Mouse (Mus musculus): ENCODE results near the gene Apex2. TPM values are rescaled to one million over a fixed set of nuclear protein-coding genes. Genes with fewer than 3 reads are reported as not detected.
"Not testable (repeated sequence)": the region's sequence is repeated elsewhere in the genome, so short reads cannot be mapped to it uniquely, and the experiment has no call there.

Apex2 gene
- 10 to 100 TPM; 13.5 to 18.9 (median 15.3) TPM for polyA plus RNA-seq (2017; shearing (Covaris generic))

DNA sequence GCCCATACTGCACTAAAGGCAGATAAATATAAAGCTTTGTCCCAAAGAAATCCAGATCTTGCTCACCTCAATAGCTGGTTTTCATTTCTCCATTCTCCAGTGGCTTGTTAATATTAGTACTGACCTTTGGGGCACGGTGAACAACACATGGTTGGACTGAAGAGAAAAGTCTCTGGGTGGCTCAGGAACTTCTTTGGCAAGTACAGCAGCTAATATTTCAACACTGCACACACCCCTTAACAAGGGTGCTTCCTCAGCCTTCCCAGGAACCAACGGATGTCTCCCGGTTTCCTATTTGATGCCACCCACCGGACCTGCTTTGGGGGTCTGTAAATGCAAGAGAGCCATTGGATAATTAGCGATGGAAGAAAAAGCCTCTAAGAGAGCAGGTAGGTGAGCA, at the start of gene Apex2:
TSS of gene Apex2 (minus strand) at position 173 of the 400 bp plus-strand sequence.
- no peak for ATAC-seq

DNA sequence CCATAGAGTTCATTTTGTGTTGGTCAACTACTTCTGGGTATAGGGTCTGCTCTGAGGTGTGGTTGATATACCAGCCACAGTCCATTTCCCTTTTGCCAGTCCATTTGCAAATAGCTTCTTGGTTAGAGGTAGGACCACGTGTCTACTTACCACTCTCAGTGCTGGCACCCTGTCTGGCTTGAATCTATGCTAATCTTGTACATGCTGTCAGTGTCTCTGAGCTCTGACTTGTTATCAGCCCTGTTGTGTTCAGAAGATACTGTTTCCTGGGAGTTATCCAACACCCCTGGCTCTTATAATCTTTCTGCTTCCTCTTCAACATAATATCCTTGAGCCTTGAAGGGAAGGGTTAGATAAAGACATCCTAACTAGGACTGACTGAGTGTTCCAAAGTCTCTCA, 46.8 kb upstream of the Apex2 start:
- no peak for ATAC-seq

DNA sequence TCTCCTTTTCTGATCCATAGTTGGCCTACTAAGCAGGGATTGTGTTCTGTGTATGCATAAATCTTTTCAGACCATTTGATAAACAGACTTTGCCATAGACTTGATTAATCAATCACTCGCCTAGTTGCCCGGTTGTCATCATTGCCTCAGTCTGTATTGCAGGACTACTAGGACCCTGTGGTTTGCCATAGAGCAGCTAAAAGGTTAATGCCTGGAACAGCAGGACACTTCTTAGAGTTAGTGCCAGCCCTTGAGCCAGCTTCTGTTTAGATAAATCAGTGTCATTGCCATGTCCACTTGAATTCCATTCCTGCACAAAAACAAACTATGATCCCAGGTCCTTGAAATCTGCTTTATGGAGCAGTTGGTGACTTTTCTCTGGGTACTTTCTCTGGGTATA, 9.2 kb upstream of the Apex2 start:
- no peak for ATAC-seq

DNA sequence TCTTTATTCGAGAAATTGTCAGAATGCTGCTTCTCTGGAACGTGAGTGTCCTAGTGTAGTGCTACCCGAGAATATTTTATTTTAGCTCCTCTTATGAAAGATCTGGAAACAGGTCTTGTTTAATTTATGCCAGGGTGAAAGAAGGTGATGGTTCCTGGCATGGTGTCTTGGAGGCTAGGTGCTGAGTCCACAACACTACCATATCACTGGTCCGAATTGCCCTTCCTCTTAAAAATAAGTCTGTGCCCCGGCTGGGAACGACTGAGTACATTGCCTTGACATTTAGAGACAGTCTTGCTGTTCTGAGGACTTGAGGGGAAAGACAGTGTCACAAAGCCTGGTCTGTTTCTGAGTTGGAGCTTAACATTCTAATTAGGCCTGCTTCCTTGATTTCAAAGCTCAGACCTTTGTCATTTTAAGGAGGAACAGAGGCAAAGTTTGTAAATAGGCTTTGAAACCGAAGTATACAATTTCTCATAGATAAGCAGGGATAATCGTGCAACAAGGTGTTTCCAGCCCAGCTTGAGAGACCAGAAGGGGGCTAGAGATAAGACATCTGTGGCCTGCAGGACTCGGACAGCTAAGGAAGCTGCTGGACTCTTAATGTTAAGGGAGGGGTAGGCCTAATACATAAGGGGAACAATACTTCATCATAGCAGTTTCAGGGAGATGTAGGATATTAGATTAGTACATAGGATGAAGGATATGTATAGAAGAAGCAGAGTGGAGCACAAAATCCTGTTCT, 5.5 kb upstream of the Apex2 start:
- no peak for ATAC-seq

DNA sequence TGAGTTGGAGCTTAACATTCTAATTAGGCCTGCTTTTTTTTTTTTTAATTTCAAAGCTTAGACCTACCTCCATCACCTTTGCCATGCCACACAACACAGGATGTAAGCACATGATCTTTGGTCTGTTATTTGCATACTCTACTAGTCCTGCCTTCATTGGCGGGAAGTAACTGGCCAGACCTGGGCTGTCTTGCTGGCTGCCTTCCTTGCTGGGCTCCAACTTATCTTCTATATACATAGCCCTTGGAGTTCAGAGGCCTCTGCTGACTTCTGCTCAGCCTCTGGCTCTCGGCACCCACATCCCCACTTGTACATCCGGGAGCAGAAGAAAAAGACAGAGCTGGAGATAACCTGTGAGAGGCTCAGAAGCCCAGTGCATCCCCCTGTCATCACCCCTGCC, 4.5 kb upstream of the Apex2 start:
- ATAC-seq: no peak

DNA sequence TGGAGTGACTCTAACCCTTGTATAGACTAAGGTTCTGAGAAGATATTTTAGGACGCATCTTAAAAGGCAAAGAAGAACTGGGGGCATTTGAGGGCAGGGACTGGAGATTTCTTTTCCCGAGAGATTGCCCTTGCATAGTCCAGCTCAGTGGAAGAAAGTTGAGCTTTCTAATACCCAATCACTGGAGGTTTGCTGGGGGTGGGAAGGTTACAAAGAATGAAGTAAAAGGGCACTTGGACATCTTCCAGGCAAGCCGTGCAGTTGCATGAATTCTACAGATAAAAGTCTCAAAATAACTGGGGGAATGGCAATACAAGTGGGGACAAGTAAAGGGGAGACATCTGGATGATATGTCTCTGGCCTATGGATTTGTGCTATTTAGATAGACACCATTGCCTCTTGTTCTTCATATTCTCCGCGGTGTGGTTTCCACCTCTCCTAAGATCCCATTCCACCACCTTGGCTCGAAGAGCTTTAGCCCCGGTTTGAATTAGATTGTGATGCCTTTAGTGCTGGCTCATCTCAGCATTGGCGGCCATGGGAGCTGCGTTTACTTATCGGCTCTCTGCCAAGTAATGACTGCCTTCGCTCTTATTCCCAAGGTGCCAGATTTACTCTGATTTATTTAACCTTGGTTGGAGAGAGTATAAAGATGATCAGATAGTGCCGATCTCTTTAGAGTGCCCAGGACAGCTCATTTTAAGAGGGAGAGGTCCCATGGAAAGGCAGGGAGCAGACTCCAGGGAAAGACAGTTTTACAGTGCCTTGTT, 3.8 kb upstream of the Apex2 start:
- ATAC-seq: no peak

DNA sequence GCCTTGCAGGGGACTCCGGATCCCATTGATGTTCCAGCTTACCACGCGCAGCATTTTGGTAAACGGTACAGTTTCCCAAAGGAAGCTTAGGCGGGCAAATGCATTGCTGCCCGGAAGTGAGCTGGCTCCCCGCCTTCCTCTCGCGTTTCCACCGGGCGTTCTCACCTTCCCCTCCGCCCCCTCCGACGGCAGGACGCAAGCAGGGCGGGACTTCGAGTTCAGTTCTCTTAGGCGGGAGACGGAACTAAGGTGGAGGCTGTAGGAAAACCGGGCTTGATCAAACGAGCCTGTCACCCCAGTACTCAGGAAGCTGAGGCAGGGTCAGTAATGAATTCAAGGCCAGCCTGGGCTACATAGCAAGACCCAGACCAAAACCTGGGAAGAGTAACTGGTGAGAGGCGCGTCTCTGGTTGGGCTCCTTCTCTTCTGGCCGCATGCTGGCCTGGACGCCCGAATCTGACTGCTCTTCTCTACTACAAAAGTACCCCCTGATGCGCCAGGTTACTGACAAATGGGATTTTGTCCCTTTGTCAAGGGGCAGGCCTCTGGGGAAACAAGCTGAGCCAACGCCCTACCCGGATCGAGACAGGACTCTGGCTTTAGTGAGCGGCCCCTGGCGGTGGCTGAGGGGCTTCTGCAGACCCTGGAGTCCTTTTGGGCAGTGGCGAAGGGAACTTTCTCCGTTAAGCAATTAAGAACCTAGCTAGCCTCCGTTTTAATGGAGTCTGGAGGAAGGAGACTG, 1.5 kb downstream of the Apex2 start, which contains the start of gene Pfkfb1:
TSS of gene Pfkfb1 (plus strand) at position 207 of the 742 bp plus-strand sequence.
- peak; percentile 97 for ATAC-seq

DNA sequence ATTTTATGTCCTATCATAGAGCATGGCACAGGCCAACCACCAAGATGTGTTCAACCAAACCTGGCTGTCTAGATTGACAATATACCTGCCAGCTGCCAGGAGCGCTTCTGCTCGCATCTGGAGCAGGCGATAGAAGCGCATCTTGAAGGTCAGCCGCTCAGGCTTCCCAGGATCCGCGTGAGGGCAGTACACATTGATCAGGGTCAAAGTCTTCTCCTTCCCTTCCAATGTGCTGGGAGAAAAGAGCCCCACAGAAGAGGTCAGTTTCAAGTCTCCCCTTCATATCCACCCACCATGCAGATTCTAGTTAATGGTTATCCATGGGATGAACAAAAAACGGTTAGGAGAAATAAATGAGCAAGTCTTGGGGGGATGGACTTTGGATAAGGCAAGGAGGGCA, 4.6 kb downstream of the Apex2 start:
- ATAC-seq: no peak

DNA sequence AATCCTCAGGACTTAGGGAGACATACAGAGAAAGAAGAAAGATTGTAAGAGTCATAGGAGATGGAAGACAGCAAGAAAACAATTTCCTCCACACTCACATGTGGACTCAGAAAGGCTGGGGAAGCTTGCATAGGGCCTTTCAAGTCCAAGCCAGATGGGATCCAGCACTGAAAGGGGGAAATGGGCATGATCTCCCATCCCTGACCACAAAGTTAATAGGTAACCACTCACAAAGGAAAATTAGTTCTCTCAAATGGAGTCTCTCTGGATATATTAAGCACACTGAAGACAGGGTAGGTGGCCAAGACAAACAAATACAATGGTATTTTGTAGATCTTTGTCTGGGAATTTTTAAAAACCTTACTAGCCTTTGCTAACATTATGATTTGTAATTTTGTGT, 7.7 kb downstream of the Apex2 start:
- ATAC-seq: no peak

DNA sequence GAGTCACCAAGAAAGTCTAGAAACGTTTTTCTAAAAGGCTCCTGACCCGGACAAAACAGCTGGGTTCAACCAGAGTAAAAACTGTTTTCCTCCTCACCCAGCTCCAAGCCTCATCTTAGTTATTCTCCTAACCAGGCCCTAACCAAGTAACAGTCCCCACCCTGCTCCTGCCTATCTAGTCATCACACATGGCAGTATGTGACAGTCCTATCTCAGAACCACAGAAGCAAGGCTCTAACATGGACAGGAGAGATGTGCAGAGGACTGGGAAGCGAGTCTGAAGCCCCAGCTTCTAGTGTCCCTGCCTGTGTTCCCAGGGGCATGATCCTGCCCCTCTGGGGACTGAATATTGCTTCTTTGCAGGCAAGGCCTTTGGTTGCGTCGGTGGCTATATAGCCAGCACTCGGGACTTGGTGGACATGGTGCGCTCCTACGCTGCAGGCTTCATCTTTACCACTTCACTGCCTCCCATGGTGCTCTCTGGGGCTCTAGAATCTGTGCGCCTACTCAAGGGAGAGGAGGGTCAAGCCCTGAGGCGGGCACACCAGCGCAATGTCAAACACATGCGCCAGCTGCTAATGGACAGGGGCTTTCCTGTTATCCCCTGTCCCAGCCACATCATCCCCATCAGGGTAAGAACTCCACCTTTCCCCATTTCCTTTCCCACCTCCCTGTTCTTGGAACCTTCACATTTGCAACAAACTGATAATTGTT, 24.9 kb downstream of the Apex2 start:
- no peak for ATAC-seq

DNA sequence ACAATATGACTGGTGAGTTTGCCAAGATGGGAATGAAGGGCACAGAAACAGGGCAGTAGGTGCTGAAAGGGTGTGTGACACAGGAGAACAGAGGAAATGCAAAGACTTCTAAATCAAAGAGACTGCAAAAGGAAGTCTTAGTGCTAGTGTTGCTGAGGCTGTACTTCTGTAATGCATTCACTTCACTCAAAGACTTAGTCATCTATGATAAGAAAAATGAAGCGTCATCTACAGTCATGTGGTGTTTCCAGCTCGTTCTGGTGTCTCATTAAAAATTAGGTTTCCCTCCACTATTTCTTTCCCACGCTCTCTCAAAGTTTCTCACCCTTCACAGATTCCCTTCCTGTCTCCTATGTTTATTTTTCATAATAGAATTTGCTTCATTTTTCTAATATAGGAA, 35.6 kb downstream of the Apex2 start:
- no peak for ATAC-seq

DNA sequence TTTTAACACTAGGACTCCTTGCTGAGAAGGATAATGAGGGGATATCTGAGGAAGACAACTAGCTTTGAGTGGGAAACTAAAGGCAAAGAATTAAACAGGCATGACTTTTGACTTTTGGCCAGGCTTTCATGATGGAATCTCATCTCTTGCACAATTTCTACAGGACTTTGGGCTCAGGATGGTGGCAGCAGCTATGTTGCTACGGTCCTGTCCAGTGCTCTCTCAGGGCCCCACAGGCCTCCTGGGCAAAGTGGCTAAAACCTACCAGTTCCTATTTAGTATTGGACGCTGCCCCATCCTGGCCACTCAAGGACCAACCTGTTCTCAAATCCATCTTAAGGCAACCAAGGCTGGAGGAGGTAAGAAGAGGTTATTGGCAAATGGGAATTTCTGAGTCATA, 37.7 kb downstream of the Apex2 start:
- ATAC-seq: no peak

DNA sequence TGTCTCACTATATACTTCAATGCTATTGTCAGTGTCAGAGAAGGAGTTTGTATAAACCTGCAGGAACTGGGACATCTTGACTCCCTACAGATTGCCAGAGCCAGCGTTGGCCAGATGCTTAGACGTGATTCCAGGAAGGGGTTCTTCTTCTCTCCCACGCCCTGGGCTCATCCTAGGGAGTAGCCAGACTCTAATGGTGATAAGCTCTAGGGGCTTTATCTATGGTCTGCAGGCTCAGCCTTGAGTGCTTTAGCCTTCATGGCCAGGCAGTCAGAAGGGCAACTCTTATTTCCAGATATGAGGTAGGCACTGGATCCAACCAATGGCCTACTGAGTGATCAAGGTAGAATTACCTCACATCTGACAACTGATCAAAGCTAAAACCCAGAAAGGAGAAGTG, 40.0 kb downstream of the Apex2 start:
- no peak for ATAC-seq

DNA sequence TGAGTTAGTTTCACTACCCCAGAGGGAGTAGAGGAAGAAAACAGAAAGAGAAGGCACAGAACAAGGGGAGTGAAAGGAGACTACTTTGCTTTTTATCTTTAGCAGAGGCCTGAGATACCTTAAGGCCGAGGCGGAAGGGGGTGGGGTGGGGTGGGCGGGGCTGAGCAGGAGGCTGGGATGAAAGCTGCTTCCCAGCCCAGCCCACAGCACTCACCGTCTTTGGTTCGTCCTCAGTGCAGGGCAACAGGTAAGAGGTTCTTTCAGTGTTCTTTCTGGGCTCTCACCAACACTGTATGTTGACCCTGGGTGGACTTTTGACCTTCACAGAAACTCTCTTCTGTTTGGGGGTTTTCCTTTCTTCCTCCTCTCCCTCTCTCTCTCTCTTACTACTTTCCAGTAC, 42.4 kb downstream of the Apex2 start, which contains the start of gene Alas2:
TSS of gene Alas2 (plus strand) at position 137 of the 400 bp plus-strand sequence.
- ATAC-seq: no peak

DNA sequence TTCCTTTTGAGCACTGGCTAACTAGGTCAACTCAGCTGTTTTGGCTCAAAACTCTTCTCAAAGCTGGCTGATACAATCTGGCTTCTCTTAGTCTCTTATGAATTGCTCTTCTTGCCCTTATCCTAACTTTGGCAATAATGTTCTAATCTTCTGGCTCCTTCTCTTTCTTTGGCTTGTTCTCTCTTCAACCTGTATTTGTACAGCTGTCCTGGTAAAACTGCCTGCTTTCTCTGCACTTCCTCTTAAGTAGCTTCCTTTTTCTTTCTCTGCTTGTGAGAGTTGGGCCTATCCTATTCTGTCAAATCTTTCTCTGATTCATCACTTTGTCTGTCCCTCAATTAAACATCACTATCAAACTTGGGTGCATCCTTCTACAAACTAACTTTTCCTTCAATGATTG, 48.0 kb downstream of the Apex2 start:
- ATAC-seq: no peak

DNA sequence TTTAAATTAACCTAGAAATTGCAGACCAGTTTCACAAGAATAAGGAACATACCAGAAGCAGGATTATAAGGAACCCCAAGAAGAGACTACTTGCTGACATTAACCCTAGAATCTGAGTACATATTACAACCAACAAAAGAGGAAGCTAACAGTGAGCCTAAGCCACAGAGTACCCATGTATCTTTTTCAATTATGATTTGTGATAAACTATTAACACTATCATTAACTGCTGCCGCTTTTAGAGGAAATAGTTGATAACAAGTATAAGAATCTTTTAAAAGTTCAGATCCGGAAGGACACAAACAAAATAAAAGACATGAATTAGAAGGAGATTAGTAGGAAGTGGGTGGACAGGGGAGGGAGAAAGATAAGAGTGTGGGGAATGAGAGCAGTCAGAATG, 49.6 kb downstream of the Apex2 start:
- ATAC-seq: no peak

DNA sequence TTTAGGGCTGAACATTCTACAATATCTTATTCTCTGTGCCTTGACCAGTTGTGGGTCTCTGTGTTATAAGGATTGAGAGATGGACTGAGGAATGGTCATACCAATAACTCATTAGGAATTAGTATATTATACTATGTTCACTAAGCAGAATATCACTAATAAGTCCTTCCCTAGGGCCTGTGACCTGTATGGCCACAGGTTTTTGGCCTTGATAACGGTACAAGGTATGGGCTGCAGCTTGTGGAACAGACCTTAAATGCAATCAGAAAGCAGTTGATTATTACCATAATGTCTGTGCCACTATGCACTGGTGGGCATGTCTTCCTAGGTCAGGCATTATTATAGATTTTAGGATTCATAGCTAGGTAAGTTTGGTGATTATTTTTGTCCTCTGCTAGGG, 73.2 kb downstream of the Apex2 start:
- no peak for ATAC-seq

DNA sequence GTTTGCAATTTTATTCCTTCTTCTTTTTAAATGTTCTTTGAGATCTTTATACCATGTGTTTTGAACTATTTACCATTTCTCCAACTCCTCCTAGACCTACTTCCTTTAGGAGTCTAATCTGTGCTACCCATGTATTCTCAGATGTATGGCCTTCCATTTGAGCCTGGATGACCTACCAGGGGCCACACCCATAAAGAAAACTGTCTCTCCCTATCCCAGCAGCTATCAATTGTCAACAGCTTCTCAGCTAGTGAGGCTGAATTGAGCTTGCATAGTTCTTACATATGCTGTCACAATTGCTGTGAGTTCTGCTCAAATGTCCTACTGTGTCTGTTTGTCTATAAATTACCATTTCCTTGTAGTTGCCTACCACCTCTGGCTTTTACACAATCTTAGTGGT, 73.7 kb downstream of the Apex2 start:
- no peak for ATAC-seq

DNA sequence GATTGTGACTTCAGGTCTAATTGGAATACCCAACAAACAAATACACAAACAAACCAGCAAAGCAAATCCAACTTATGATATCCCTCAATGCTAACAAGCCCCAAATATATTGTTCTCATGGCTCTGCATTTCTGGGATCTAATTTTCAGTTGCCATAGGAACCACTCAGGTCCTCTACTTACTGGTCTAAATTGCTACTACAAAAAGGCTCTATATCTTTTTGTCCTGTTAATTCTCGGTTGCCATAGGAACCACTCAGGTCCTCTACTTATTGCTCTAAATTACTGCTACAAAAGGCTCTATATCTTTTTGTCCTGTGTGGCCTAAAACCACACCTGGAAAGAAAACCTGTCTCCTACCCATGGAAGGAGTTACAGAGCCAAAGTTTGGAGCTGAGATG, 75.5 kb downstream of the Apex2 start:
- ATAC-seq: no peak

DNA sequence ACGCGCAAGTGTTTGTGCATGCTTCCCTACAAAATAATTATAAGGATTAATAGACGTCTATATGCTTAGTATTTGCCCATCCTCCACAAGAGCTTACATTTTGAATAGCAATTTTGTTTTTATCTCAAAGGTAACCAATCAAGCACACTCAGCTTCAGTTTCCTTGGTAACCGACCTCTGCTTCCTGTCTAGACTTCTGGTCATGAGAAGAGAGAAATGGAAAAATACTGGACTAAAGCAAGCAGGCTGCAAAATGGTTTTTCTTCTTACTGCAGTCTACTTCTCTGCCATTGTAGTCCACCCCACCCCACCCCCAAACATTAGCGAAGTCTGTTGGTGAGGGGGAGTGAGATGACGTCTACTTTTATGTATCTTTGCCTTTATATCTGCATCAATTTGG, 78.4 kb downstream of the Apex2 start:
- peak; percentile 80 for ATAC-seq

DNA sequence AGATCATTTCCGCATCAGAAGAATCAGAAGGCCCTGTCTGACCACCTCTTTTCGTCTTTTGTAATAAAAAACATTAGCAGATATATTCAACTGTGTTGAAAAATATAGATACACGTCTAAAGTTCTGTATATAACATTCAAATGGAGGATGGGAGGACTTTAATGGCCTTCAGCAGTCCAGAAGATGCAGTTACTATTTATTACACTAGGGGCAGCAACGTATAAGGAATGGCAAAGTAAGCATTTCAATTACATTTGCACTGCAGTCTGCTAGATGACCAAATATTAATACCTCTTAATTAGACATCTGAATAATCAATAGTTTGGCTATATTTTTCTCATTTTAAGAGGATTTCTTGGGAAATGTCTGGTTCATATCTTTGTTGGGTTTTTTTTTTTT, 79.0 kb downstream of the Apex2 start:
- ATAC-seq: peak; percentile 73

DNA sequence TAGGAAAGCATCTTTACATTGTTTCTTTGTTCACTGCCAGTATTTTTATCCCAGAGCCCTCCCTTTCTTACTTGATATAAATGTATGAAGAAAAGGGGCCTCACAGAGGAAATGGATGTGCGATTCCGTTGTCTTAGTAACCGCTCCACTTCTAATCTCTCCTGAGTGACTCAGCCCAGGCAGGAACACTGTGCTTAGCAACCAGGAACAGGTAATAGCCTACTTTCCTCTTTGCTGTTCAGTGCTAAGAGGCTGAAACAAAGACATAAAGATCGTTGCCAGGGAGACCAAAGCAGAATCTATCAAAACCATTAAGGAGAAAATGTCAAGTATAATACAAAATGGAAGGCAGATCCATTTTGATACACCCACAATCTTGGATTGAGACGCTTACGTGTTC, 81.0 kb downstream of the Apex2 start:
- ATAC-seq: no peak

DNA sequence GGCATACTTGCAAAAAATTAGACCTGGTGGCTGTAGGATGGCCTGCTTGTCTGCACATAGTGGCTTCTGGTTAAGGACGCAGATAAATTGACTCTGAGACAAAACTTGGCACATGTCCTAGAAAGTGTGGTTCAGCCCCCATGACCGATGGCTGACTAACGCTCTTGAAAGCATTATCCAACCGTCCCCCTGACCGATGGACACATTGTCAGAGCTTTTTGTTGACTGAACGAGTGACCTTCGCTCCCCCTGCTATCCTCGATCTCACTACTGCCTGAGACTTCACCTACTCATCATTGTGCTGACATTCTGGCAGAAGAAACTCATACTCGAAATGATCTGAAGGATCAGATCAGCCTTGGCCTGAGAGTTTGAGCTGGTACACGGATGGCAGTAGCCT, 101.9 kb downstream of the Apex2 start:
- ATAC-seq: not testable (repeated sequence)
